Mouse (Mus musculus) intestine, embryonic 14.5 days (tissue): ENCODE measurements at regions not wholly inside any gene's neighbourhood (a gene's known extent, or its start where the extent isn't known, plus 50 kb on each side); places are given as distances from the start of the nearest gene placed in this dataset.

ENCODE experiments used
- ATAC-seq: fragments of 200-750 bp; cut with Nextera tagmentation; replicated peaks from 2 replicates; pipeline ENCODE4 v1.8.0; 2017; ENCODE audit warnings: low read depth, moderate number of reproducible peaks, moderate TSS enrichment, moderate library complexity; ENCODE audit not compliant: low FRiP score, low TSS enrichment
- DNase-seq: peaks from one replicate; pipeline ENCODE4 v3.0.0-alpha.2; 2018; ENCODE audit warnings: low spot score
- H3K27ac ChIP-seq: fragments of 300-500 bp; sonication (generic); 2 replicates; pipeline ENCODE4 v1.5.1; 2014; ENCODE audit warnings: low read depth, mild to moderate bottlenecking, control low read depth
- H3K27me3 ChIP-seq: fragments of 300-500 bp; sonication (generic); replicated peaks from 2 replicates; pipeline ENCODE4 v1.6.1; 2014; ENCODE audit warnings: low read length, control low read depth; ENCODE audit not compliant: control insufficient read depth, insufficient read depth
- H3K36me3 ChIP-seq: fragments of 300-500 bp; sonication (generic); 2 replicates; pipeline ENCODE4 v1.6.1; 2014; ENCODE audit warnings: low read length, control low read depth; ENCODE audit not compliant: control insufficient read depth, insufficient read depth
- H3K4me1 ChIP-seq: fragments of 300-500 bp; sonication (generic); replicated peaks from 2 replicates; pipeline ENCODE4 v1.6.1; 2014; ENCODE audit warnings: low read length, control low read depth, mixed read lengths; ENCODE audit not compliant: control insufficient read depth, insufficient read depth
- H3K4me2 ChIP-seq: fragments of 300-500 bp; sonication (generic); 2 replicates; pipeline ENCODE4 v1.6.1; 2014; ENCODE audit warnings: low read length
- H3K4me3 ChIP-seq: fragments of 300-500 bp; sonication (generic); 2 replicates; pipeline ENCODE4 v1.5.1; 2014; ENCODE audit warnings: low read depth, low read length, control low read depth, mixed read lengths
- H3K9ac ChIP-seq: fragments of 300-500 bp; sonication (generic); 2 replicates; pipeline ENCODE4 v1.6.1; 2014; ENCODE audit warnings: mild to moderate bottlenecking, low read length
- H3K9me3 ChIP-seq: fragments of 300-500 bp; sonication (generic); 2 replicates; pipeline ENCODE4 v1.6.1; 2016; ENCODE audit warnings: low read length, control low read depth; ENCODE audit not compliant: control insufficient read depth
- WGBS: fragments of 180-500 bp; shearing (Covaris S2); extraction: QIAGEN DNeasy Blood & Tissue Kit; methylation state at CpG from one replicate; pipeline ENCODE4 v1.1.7; 2014; 5-methylcytosine and 5-hydroxymethylcytosine counted together

DNA sequence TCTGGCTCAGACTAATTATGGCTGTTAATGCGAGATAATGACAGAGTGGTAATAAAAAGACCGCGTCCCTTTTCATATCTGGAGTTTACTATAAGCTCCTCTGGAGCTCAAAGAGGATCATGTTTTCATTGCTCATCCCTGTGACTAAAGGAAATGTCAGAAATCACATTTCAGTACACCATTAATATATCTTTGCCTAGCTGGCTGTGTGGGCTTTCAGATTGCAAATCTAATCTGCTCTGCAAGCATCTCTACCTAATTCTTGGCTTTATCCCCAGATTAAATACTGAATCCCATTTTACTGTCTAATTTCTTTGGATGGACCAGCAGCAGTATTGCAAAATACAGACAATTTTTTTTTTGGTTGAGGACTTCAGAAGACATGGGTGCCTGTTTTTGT is 122.6 kb upstream of the Gcfc2 start:
- Histone ChIP-seq H3K36me3 (no peaks in the 10 kb centered on the region), H3K27ac (no peak overlapping the region), H3K4me2 (no peak overlapping the region), H3K9me3 (0 out of 2 replicates have a peak, but pooled peaks cover 3% of the 10 kb centered on the region), H3K9ac (no peak overlapping the region), H3K4me3 (no peak overlapping the region), H3K4me1 (no peaks in the 10 kb centered on the region), H3K27me3 (no peaks in the 10 kb centered on the region)
- WGBS: 88% methylated on average over 3 of the region's 3 CpGs
- ATAC-seq (no peak), DNase-seq (no peak)

- Histone ChIP-seq H3K9me3 (0 out of 2 replicates have a peak, but pooled peaks cover 3% of the 10 kb centered on the region), H3K27ac (no peak overlapping the region), H3K27me3 (no peaks in the 10 kb centered on the region), H3K9ac (no peak overlapping the region), H3K4me1 (no peaks in the 10 kb centered on the region), H3K4me2 (no peak overlapping the region), H3K4me3 (no peak overlapping the region), H3K36me3 (no peaks in the 10 kb centered on the region)
- 83% methylated on average over 3 of the region's 3 CpGs for WGBS
- ATAC-seq (no peak), DNase-seq (no peak)
Measured at GRCm38 (mm10) chr6:81801804-81802203, 121.7 kb upstream of the Gcfc2 start.

DNA sequence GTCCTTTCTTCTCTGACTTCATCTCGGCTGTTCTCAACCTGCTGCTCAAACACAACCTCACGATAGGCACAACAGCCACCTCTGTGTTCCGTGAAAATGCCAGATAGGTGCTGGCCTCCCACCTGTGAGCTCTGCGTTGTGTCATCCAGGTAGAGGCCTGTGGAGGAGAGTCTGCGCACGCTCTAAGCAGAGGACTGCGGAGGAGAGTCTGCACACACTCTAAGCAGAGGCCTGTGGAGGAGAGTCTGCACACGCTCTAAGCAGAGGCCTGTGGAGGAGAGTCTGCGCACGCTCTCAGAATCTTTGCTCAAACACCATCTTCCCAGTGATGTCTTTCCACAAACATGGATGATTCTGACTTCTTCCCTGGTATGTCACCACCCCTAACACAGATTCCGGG is 117.5 kb upstream of the Gcfc2 start:
- no peak overlapping the region for H3K4me2 ChIP-seq
- WGBS: 85% methylated on average over 11 of the region's 11 CpGs
- H3K36me3 ChIP-seq: no peaks in the 10 kb centered on the region
- no peak overlapping the region for H3K4me3 ChIP-seq
- H3K27ac ChIP-seq: no peak overlapping the region
- DNase-seq (no peak), ATAC-seq (no peak)
- H3K9me3 ChIP-seq: 0 out of 2 replicates have a peak, but pooled peaks cover 3% of the 10 kb centered on the region
- no peaks in the 10 kb centered on the region for H3K4me1 ChIP-seq
- H3K27me3 ChIP-seq: no peaks in the 10 kb centered on the region
- H3K9ac ChIP-seq: no peak overlapping the region

DNA sequence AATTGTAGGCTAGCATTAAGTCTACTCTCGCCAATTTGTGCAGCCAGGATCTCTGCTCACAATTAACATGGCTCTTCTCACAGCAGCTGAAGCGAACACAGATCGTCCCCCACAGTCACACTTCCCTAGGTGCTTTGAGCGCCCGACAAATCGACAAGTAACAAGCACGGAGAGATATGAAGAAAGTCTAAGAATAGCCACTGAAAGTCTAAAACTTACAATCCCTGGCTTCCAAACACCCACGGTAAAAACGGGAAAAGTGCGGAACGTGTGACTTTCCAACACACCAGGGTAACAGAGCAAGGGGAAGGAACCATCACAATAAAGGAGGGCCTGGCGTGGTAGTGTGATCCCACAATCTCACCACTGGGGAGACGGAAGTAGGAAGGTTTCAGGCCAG is 114.8 kb upstream of the Gcfc2 start:
- H3K9me3 ChIP-seq: no peaks in the 10 kb centered on the region
- H3K9ac ChIP-seq: no peak overlapping the region
- ATAC-seq (no peak), DNase-seq (no peak)
- H3K4me1 ChIP-seq: no peaks in the 10 kb centered on the region
- no peak overlapping the region for H3K27ac ChIP-seq
- H3K4me2 ChIP-seq: no peak overlapping the region
- H3K36me3 ChIP-seq: no peaks in the 10 kb centered on the region
- no peak overlapping the region for H3K4me3 ChIP-seq
- WGBS: 94% methylated on average over 13 of the region's 13 CpGs
- H3K27me3 ChIP-seq: no peaks in the 10 kb centered on the region

DNA sequence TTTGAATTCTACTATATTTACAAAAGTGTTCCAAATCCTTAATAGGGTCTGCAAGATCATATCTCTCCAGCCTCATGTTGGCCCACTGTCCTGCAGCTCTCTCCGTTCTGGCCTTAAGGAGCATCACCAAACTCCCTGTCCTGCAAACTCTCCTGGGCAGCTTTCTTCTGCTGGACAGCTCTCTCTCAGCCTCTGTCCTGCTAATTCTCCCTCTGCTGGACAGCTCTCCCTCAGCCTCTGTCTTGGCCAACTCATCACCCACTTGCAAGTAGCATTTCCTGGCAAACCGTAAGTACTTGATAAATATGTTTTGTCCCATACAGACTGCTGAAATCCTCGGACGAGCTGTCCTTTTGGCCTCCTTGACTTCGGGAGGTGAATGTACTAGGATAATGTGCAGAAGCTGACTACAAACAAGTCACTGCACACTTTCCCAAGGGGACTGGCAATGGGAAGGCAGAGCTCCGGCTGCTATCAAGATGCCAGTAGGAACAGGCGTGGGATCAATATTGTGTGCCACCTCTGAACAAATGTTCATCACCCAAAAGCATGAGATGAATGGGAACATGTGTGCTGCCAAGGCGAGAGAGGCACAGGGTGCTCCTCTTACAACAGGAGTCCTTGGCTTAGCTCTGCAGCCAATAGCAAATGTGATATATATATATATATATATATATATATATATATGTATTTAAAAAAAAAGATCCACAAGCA is 108.1 kb upstream of the Gcfc2 start:
- Histone ChIP-seq H3K4me3 (no peak overlapping the region), H3K4me2 (no peak overlapping the region), H3K27ac (no peak overlapping the region), H3K9ac (no peak overlapping the region), H3K27me3 (no peaks in the 10 kb centered on the region), H3K4me1 (no peaks in the 10 kb centered on the region), H3K36me3 (no peaks in the 10 kb centered on the region), H3K9me3 (no peaks in the 10 kb centered on the region)
- DNase-seq (no peak), ATAC-seq (no peak)
- WGBS: 77% methylated on average over 8 of the region's 8 CpGs

DNA sequence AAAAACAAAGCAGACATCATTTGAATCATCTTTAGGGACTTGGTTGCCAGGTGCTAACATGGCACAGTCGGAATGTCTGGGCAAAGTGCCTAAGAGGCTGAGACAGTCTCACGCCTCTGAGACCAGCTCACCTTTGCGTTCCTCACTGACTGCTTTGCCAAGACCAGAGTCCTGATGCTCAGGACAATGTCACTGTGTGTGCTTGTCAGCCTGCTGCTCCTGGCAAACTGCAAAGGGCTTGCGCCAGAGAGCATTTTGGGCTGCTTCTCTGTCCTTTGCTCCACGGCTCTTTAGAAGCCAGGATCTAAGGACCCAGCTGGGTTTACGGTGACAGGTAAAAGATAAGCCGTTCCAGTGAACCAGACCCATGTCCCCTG is 107.5 kb upstream of the Gcfc2 start:
- DNase-seq (no peak), ATAC-seq (no peak)
- no peak overlapping the region for H3K9ac ChIP-seq
- H3K4me1 ChIP-seq: no peaks in the 10 kb centered on the region
- no peaks in the 10 kb centered on the region for H3K36me3 ChIP-seq
- WGBS: 86% methylated on average over 7 of the region's 7 CpGs
- no peak overlapping the region for H3K4me3 ChIP-seq
- no peaks in the 10 kb centered on the region for H3K9me3 ChIP-seq
- no peak overlapping the region for H3K27ac ChIP-seq
- H3K27me3 ChIP-seq: no peaks in the 10 kb centered on the region
- H3K4me2 ChIP-seq: no peak overlapping the region

GRCm38 (mm10) chr6:81817050-81817827 is 106.2 kb upstream of the Gcfc2 start:
- no peak overlapping the region for H3K27ac ChIP-seq
- WGBS: 72% methylated on average over 9 of the region's 9 CpGs

DNA sequence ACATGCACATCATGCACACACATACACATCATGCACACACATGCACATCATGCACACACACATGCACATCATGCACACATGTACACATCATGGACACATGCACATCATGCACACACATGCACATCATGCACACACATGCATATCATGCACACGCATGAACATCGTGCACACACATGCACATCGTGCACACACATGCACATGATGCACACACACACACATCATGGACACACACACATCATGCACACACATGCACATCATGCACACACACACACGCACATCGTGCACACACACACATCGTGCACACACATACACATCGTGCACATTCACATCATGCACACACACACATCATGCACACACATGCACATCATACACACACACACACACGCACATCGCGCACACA is 104.9 kb upstream of the Gcfc2 start:
- no peak overlapping the region for H3K4me3 ChIP-seq
- no peak overlapping the region for H3K4me2 ChIP-seq
- no peaks in the 10 kb centered on the region for H3K27me3 ChIP-seq
- no peak overlapping the region for H3K27ac ChIP-seq
- H3K9me3 ChIP-seq: no peaks in the 10 kb centered on the region
- H3K4me1 ChIP-seq: no peaks in the 10 kb centered on the region
- ATAC-seq: no peak
- no peaks in the 10 kb centered on the region for H3K36me3 ChIP-seq
- WGBS: 94% methylated on average over 10 of the region's 10 CpGs
- no peak for DNase-seq
- H3K9ac ChIP-seq: no peak overlapping the region

More at GRCm38 (mm10) chr6:81817050-81817827, 106.2 kb upstream of the Gcfc2 start:
- DNase-seq (peak; percentile 72), ATAC-seq (peak; percentile 40; the same call in 1 of the 2 replicates)
- Histone ChIP-seq H3K9ac (no peak overlapping the region), H3K4me2 (no peak overlapping the region), H3K4me3 (no peak overlapping the region), H3K27me3 (no peaks in the 10 kb centered on the region), H3K4me1 (no peaks in the 10 kb centered on the region), H3K9me3 (no peaks in the 10 kb centered on the region), H3K36me3 (no peaks in the 10 kb centered on the region)

DNA sequence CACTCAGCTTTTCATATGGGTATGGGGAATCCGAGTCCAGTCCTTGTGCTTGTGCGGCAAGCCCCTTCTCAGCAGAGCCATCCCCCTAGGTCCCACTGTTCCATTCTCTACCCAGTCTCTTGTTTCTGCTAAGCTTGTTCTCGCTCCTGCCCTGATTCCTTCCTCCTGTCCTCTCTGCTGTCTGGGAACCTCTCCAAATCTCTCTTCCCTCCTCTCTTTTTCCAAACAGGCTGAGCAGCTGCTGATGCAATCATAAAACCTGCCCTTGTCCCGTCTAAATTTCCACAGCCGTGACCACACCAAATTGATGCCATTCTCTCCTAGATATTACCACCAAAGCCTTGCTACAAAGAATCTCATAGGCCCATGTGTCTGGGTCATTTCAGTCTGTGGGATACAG is 103.4 kb upstream of the Gcfc2 start:
- H3K4me3 ChIP-seq: no peak overlapping the region
- no peak overlapping the region for H3K4me2 ChIP-seq
- H3K27ac ChIP-seq: no peak overlapping the region
- H3K36me3 ChIP-seq: no peaks in the 10 kb centered on the region
- ATAC-seq (no peak), DNase-seq (no peak)
- H3K9me3 ChIP-seq: no peaks in the 10 kb centered on the region
- WGBS: 72% methylated on average over 5 of the region's 5 CpGs
- no peaks in the 10 kb centered on the region for H3K4me1 ChIP-seq
- no peaks in the 10 kb centered on the region for H3K27me3 ChIP-seq
- H3K9ac ChIP-seq: no peak overlapping the region
